Mouse (Mus musculus) intestine, postnatal 0 days (tissue): ENCODE results near the gene Agbl4. TPM values are rescaled to one million over a fixed set of nuclear protein-coding genes. Genes with fewer than 3 reads are reported as not detected.

Experiments used
- ATAC-seq: fragments of 200-750 bp; cut with Nextera tagmentation; 2 replicates; pipeline ENCODE4 v1.8.0; 2017; ENCODE audit warnings: mild to moderate bottlenecking, moderate TSS enrichment, moderate library complexity
- H3K27ac ChIP-seq: fragments of 300-500 bp; sonication (generic); 2 replicates; pipeline ENCODE4 v1.5.1; 2014; ENCODE audit warnings: mild to moderate bottlenecking, low read depth, low read length, moderate library complexity
- H3K27me3 ChIP-seq: fragments of 300-500 bp; sonication (generic); replicated peaks from 2 replicates; pipeline ENCODE4 v1.6.1; 2014; ENCODE audit warnings: low read length, mixed read lengths; ENCODE audit not compliant: control insufficient read depth, insufficient read depth
- H3K36me3 ChIP-seq: fragments of 300-500 bp; sonication (generic); 2 replicates; pipeline ENCODE4 v1.6.1; 2014; ENCODE audit warnings: mild to moderate bottlenecking, moderate library complexity; ENCODE audit not compliant: control insufficient read depth, insufficient read depth
- H3K4me1 ChIP-seq: fragments of 300-500 bp; sonication (generic); replicated peaks from 2 replicates; pipeline ENCODE4 v1.6.1; 2014; ENCODE audit warnings: antibody characterized with exemption, low read length, mixed read lengths; ENCODE audit not compliant: control insufficient read depth, insufficient read depth
- H3K4me2 ChIP-seq: fragments of 300-500 bp; sonication (generic); replicated peaks from 2 replicates; pipeline ENCODE4 v1.6.1; 2014; ENCODE audit warnings: low read depth, mild to moderate bottlenecking, moderate library complexity
- H3K4me3 ChIP-seq: fragments of 300-500 bp; sonication (generic); 2 replicates; pipeline ENCODE4 v1.5.1; 2014; ENCODE audit warnings: low read depth, low read length
- H3K9ac ChIP-seq: fragments of 300-500 bp; sonication (generic); 2 replicates; pipeline ENCODE4 v1.6.1; 2014; ENCODE audit warnings: mild to moderate bottlenecking, low read depth, low read length
- H3K9me3 ChIP-seq: fragments of 300-500 bp; sonication (generic); 2 replicates; pipeline ENCODE4 v1.6.1; 2016; ENCODE audit warnings: mixed run types; ENCODE audit not compliant: control insufficient read depth
- CTCF ChIP-seq: sonication (generic); IDR thresholded peaks from 2 replicates; pipeline ENCODE4 v1.5.1; 2016; ENCODE audit warnings: low read depth, mild to moderate bottlenecking, control low read depth, antibody characterized with exemption, moderate library complexity
- WGBS: fragments of 180-500 bp; shearing (Covaris S2); extraction: QIAGEN DNeasy Blood & Tissue Kit; methylation state at CpG from one replicate; pipeline ENCODE4 v1.1.7; 2014; 5-methylcytosine and 5-hydroxymethylcytosine counted together
- polyA plus RNA-seq: library from polyadenylated mRNA; unstranded; fragments of >200 nt; fragmentation: Nextera tagmentation; extraction: Ambion mirVana; gene quantifications from 2 replicates; pipeline ENCODE4 v1.2.1, GENCODE M21; 2015

The Agbl4 gene
- polyA plus RNA-seq, 1 experiment from 2014 or later = 0.18 TPM

DNA sequence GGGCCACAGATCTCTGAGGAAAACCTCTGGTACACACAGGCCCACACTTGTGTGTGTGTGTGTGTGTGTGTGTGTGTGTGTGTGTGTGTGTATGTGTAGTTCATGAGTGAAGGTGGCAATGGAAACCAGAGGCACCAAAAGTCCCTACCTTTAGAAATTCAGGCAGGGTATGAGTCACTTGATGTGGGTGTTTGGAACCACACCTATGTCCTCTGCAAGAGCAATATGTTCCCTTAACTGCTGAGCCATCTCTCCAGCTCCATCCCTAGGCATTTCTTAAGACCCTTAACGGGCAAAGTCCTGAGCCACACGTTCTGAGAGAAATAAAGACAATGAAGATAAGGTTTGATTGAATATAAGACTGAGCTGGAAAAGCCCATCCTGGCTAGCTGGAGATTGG is 1147.2 kb downstream of the Agbl4 start:
- no peak overlapping the region for H3K9ac ChIP-seq
- no peaks in the 10 kb centered on the region for H3K36me3 ChIP-seq
- no peaks in the 10 kb centered on the region for H3K4me1 ChIP-seq
- no peak for TF ChIP-seq CTCF
- no peak overlapping the region for H3K27ac ChIP-seq
- H3K4me3 ChIP-seq = no peak overlapping the region
- 61% methylated on average over 2 of the region's 2 CpGs for WGBS
- no peaks in the 10 kb centered on the region for H3K27me3 ChIP-seq
- no peak for ATAC-seq
- no peak overlapping the region for H3K4me2 ChIP-seq
- H3K9me3 ChIP-seq = no peaks in the 10 kb centered on the region

DNA sequence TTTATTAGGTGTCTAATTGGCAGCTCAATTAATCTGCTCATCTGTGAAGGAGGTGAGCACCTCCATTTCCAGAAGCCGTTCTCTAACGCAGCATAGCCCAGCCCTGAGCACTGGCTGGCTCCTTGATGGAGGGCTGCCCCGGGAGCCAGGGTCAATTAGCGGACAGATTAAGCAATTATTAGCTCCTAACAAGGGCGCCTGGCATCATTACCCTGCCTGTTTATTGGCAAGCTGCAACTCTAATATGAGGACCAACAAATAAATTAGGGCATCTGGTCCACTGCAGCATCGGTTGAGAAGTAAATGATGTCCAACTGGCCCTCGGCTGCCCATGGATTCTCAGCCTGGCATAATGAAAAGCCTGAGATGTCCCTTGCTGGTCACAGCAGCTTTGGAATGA is 1148.5 kb downstream of the Agbl4 start:
- WGBS = 73% methylated on average over 7 of the region's 7 CpGs
- Histone ChIP-seq H3K36me3 (no peaks in the 10 kb centered on the region), H3K9me3 (no peaks in the 10 kb centered on the region), H3K4me3 (no peak overlapping the region), H3K4me2 (no peak overlapping the region), H3K4me1 (no peaks in the 10 kb centered on the region), H3K9ac (no peak overlapping the region), H3K27ac (no peak overlapping the region), H3K27me3 (no peaks in the 10 kb centered on the region)
- ATAC-seq = no peak
- no peak for TF ChIP-seq CTCF

- no peaks in the 10 kb centered on the region for H3K36me3 ChIP-seq
- no peak for ATAC-seq
These were observed 1158.0 kb downstream of the Agbl4 start for GRCm38 (mm10) chr4:111555426-111555825.

DNA sequence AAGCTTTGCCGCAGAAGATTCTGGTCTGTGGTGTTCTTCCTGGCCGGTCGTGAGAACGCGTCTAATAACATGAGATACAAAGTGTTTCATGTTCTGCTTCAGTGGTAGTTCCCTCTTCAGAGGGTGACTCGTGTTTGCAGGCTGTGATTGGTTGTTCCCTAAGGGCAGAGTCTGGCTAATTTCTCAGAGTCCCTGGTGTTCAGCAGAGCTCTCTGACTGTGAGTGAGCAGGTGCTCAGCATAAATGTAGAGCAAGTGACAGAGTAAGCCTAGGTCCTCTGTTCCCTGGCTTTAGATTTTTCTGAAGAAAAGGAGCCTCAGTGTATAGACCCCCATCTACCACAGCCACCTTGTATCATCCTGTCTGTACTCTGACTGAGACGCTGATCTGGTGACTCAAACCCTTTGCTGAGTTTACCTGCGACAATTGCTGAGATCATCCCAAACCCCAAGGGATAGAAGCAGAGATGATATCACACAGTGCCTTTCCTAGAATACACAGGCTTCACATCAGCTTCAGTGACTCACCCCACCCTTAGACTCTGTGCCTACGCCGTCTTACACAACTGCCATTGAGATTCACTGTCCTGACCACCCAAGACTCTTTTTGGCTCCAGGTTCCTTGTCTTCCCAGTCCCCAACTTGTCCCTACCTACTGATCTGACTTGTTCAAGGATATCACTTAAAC is 1179.8 kb downstream of the Agbl4 start:
- Histone ChIP-seq H3K9ac (no peak overlapping the region), H3K27ac (no peak overlapping the region), H3K4me1 (no peaks in the 10 kb centered on the region), H3K4me2 (no peak overlapping the region), H3K36me3 (no peaks in the 10 kb centered on the region), H3K27me3 (no peaks in the 10 kb centered on the region), H3K4me3 (no peak overlapping the region), H3K9me3 (no peaks in the 10 kb centered on the region)
- WGBS = 89% methylated on average over 10 of the region's 10 CpGs
- TF ChIP-seq CTCF = no peak
- no peak for ATAC-seq

More at GRCm38 (mm10) chr4:111555426-111555825, 1158.0 kb downstream of the Agbl4 start:
- Histone ChIP-seq H3K27ac (no peak overlapping the region), H3K9me3 (no peaks in the 10 kb centered on the region), H3K4me2 (no peak overlapping the region), H3K9ac (no peak overlapping the region), H3K27me3 (no peaks in the 10 kb centered on the region), H3K4me3 (no peak overlapping the region), H3K4me1 (no peaks in the 10 kb centered on the region)
- 65% methylated on average over 2 of the region's 2 CpGs for WGBS
- TF ChIP-seq CTCF = no peak

DNA sequence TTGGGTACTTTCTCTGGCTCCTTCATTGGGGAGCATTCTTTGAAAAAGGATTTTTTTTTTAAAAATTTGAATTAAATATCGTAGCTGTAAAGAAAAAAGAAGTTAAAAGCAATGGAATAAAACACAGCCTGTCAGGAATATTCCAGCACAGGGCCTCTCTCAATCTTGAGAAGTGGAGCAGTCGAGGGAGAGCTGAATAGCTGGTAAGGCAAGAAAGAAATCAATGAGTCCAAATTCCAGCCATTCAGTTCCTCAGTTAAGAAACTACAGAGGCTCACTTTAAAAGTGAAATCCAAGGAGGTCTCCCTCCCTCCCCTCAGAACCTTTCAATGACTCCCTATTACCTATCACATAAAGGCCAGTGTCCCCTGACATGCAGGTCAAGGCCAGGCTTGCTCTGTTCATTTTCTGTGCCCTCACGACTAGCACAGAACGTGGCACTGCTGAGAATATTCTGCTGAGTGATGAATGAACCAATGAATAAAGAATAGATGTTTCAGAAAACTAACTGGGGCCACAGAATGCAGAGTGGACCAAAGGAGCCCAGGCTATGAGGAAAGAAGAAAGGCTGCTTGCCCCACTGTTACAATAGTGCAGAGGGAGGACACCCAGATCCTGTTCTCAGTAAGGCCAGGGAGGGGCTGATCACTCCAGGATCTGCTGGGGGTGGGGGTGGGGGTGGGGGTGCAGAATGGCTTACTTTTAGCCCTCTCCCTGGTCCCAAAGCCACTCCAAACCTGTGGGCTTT is 1181.8 kb downstream of the Agbl4 start:
- no peak overlapping the region for H3K4me2 ChIP-seq
- no peak for ATAC-seq
- no peaks in the 10 kb centered on the region for H3K27me3 ChIP-seq
- no peaks in the 10 kb centered on the region for H3K36me3 ChIP-seq
- no peak overlapping the region for H3K4me3 ChIP-seq
- TF ChIP-seq CTCF = no peak
- no peaks in the 10 kb centered on the region for H3K9me3 ChIP-seq
- WGBS = 45% methylated on average over 4 of the region's 4 CpGs
- H3K9ac ChIP-seq = no peak overlapping the region
- no peaks in the 10 kb centered on the region for H3K4me1 ChIP-seq
- no peak overlapping the region for H3K27ac ChIP-seq

- no peak for TF ChIP-seq CTCF
- no peaks in the 10 kb centered on the region for H3K4me1 ChIP-seq
- WGBS = 47% methylated on average over 4 of the region's 4 CpGs
- no peak for ATAC-seq
- H3K4me2 ChIP-seq = no peak overlapping the region
- no peaks in the 10 kb centered on the region for H3K36me3 ChIP-seq
- H3K27me3 ChIP-seq = no peaks in the 10 kb centered on the region
- H3K27ac ChIP-seq = no peak overlapping the region
- no peak overlapping the region for H3K9ac ChIP-seq
- H3K4me3 ChIP-seq = no peak overlapping the region
- no peaks in the 10 kb centered on the region for H3K9me3 ChIP-seq
These were observed 1182.4 kb downstream of the Agbl4 start for GRCm38 (mm10) chr4:111579863-111580224.
